Mouse (Mus musculus): ENCODE results near the gene Mmp19. TPM values are rescaled to one million over a fixed set of nuclear protein-coding genes. Genes with fewer than 3 reads are reported as not detected.
A peak's percentile ranks its signal among the peaks of the same experiment; 100 is the strongest.

Gene Mmp19
- polyA plus RNA-seq, 1 experiment from 2014 or later: 0.56 TPM

DNA sequence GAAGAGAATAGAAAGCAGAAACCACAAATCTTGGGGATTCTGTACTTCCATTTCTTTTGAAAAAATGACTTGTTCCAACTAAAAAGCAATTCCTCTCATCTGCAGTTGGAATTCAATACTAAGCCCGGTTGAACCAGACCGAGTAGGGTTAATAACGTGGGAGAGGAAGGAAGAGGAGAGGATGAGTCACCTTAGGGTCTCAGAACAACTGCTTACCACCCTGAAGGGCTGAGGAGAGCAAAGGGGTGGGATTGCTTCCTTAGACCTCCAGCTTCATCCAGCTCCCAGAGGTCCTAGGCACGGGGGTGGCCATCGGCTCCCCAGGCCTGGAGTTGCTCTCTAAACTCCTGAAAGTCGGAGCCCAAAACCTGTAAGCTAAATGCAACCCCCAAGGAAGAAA lies 12.7 kb downstream of the Mmp19 start:
- H3K36me3 ChIP-seq: peaks cover 11% of the 10 kb centered on the region; the same call in 1 of the 2 replicates
- peaks cover 47% of the 10 kb centered on the region for H3K4me1 ChIP-seq
- H3K9ac ChIP-seq (replicated peaks): peak overlapping the region; percentile 91
- peak overlapping the region; percentile 67 for H3K4me2 ChIP-seq
- 20% methylated on average over 6 of the region's 6 CpGs for WGBS
- no peaks in the 10 kb centered on the region for H3K9me3 ChIP-seq (replicated peaks)
- peak overlapping the region; percentile 86 for H3K4me3 ChIP-seq (replicated peaks)
- no peak for ATAC-seq (ENCODE audit: low FRiP score)
- H3K27me3 ChIP-seq (replicated peaks): no peaks in the 10 kb centered on the region
- H3K27ac ChIP-seq (replicated peaks): peak overlapping the region; percentile 98

DNA sequence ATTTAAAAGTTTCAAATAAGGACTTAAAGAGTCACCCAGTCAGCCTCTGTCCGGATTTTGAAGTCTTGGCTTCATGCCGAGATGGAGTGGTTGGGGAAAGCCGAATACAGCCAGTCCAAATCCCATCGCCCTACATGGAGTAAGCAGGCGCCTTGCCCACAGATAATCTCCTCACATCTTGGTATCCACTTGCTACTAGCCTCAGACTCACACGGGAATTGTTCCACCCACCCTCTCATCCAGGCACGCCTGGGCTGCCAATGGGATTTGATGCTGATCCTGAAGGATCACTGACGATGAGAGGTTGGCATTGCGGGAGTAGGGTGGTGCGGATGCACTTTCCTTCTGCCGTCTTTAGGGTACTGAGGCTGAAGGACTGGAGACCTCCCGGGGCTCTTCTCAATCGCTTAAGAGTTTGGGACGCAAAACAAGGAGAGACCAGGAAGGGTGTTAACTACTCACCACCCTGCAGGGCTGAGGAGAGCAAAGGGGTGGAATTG lies 13.1 kb downstream of the Mmp19 start, which contains the start of gene Dnajc14:
Dnajc14 (plus strand) TSS at position 292 of the 500 bp plus-strand sequence.
- Histone ChIP-seq H3K4me2 (peak within 1 kb of the TSS; percentile 67), H3K36me3 (peaks cover 11% of the 10 kb centered on the region; the same call in 1 of the 2 replicates), H3K9ac (replicated peaks) (peak within 1 kb of the TSS; percentile 91), H3K27ac (replicated peaks) (peak within 1 kb of the TSS; percentile 98), H3K27me3 (replicated peaks) (no peaks in the 10 kb centered on the region), H3K9me3 (replicated peaks) (no peaks in the 10 kb centered on the region), H3K4me3 (replicated peaks) (peak within 1 kb of the TSS; percentile 86), H3K4me1 (peaks cover 52% of the 10 kb centered on the region)
- peak; percentile 9 for ATAC-seq (ENCODE audit: low FRiP score)
- WGBS: under 1% methylated on average over 14 of the region's 14 CpGs

DNA sequence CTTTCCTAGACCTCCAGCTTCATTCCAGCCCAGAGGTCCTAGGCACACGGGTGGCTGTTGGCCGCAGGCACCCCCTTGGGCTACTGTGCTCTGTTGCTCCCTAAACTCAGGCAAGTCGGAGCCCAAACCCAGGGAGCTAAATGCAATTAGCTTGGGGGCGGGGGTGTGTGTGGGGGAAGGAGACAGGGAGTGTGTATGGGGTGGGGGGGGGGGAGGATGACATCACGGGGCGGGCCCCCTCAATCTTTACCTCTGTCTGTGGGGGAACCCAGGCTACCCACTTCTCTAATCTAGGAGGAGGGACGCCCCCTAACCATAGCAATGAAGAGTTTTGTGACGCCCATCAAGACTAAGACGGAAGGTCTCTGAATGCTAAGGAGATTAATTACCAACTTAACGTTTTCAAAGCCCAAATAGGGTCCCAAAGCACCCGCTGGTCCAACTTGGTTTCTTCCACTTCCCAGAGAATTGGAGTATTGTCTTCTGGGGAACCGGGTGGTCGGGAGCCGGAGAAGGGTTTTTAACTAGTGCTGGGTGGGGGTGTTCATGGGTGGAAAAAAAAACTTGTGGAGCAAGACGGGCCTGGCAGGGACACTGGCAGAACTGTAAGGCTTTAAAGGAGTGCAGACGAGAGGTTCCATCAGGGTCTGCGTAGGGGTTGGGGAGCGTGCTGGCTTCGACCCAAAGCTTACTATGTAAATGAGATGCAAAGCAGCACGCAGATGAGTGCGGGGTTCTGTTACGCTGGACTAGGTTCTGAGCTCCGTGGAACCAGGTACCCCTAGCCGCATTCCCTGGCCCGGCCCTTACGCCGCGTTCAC lies 13.8 kb downstream of the Mmp19 start, which contains the start of gene Tmem198b:
Tmem198b (minus strand) TSS at position 100 of the 821 bp plus-strand sequence.
- H3K9ac ChIP-seq (replicated peaks): peak within 1 kb of the TSS; percentile 91
- under 1% methylated on average over 28 of the region's 28 CpGs for WGBS
- H3K27me3 ChIP-seq (replicated peaks): no peaks in the 10 kb centered on the region
- ATAC-seq (ENCODE audit: low FRiP score): peak; percentile 75
- peaks cover 58% of the 10 kb centered on the region for H3K4me1 ChIP-seq
- H3K4me2 ChIP-seq: peak within 1 kb of the TSS; percentile 67
- peak within 1 kb of the TSS; percentile 98 for H3K27ac ChIP-seq (replicated peaks)
- peak within 1 kb of the TSS; percentile 86 for H3K4me3 ChIP-seq (replicated peaks)
- no peaks in the 10 kb centered on the region for H3K9me3 ChIP-seq (replicated peaks)
- peaks cover 13% of the 10 kb centered on the region; the same call in 1 of the 2 replicates for H3K36me3 ChIP-seq

DNA sequence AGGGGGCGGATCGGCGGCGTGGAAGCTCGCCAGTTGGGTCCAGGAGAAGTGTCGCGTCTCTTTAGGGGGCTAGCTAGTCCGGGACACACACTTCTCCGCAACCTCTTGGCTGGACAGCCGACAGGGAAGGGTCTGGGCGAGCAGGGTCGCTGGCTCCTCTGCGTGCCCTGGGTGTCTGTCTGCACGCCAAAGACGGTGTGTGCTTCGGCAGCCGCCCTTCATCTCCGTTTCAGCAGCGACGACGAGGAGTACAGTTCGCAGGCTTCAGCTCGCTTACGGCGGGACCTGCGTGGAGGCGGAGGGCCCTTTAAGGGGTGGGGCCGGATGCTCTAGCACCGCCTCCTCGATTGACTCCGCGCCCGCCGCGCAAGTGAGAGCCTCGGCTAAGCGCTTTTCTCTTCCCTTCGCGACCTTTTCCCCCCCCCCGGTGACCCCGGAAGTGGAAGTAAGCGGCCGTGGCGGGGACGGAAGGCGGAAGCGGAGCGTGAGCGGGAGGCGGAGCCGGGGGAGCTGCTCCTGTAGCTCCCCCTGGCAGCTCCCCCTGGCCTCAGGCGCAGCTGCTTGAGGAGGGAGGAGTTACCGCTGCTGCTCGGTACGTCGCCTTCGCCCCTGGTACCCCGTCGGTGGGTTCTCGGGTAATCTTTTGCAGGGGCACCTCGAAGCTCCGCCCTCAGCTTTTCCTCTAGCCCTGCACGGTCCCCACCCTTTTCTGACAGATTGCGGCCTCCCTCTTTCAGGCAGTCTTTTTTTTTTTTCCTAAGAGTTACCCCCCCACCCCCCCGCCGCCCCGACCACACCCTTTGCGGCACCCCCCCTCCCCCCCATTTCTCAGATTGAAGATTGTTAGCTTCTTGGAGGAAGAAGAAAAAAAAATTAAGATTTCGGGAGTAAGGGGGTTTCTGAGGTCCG lies 14.6 kb downstream of the Mmp19 start:
- Histone ChIP-seq H3K4me3 (replicated peaks) (peak overlapping the region; percentile 86), H3K9ac (replicated peaks) (peak overlapping the region; percentile 91), H3K4me1 (peaks cover 66% of the 10 kb centered on the region), H3K27ac (replicated peaks) (peak overlapping the region; percentile 98), H3K27me3 (replicated peaks) (no peaks in the 10 kb centered on the region), H3K9me3 (replicated peaks) (no peaks in the 10 kb centered on the region), H3K36me3 (peaks cover 12% of the 10 kb centered on the region; the same call in 1 of the 2 replicates), H3K4me2 (peak overlapping the region; percentile 67)
- ATAC-seq (ENCODE audit: low FRiP score): peak; percentile 94
- under 1% methylated on average over 69 of the region's 70 CpGs for WGBS

DNA sequence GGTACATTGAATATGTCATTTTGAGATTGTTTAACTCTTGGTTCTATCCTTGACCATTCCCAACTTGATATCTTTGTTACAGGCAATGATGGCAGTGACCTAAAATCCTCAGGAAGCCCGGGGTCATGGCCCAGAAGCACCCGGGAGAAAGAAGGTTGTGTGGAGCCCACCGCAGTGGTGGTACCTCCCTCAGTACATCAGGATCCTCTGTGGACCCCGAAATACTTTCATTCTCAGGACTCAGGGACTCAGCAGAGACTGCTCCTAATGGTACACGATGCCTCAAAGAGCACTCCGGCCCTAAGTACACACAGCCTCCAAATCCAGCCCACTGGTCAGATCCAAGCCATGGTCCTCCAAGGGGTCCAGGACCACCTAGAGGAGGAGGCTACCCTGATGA lies 15.4 kb downstream of the Mmp19 start:
- Histone ChIP-seq H3K27ac (replicated peaks) (peak overlapping the region; percentile 98; the same call in 1 of the 2 replicates), H3K4me2 (peak overlapping the region; percentile 67), H3K4me1 (peaks cover 68% of the 10 kb centered on the region), H3K36me3 (peaks cover 6% of the 10 kb centered on the region; the same call in 1 of the 2 replicates), H3K27me3 (replicated peaks) (no peaks in the 10 kb centered on the region), H3K4me3 (replicated peaks) (peak overlapping the region; percentile 86), H3K9ac (replicated peaks) (peak overlapping the region; percentile 91), H3K9me3 (replicated peaks) (no peaks in the 10 kb centered on the region)
- WGBS: 65% methylated on average over 6 of the region's 6 CpGs
- ATAC-seq (ENCODE audit: low FRiP score): no peak

DNA sequence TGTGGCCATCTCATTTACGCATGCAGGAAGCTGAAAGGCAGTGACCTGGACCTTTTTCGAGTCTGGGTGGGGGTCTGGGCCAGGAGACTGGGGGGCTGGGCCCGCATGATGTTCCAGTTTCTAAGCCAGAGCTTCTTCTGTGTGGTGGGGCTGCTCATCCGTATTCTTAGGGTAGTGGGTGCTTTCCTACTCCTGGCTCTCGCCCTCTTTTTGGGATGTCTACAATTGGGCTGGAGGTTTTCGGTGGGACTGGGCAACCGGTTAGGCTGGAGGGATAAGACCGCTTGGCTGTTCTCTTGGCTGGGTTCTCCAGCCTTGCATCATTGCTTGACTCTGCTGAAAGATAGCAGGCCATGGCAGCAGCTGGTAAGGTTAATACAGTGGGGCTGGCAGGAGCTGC lies 16.3 kb downstream of the Mmp19 start:
- Histone ChIP-seq H3K27ac (replicated peaks) (no peak overlapping the region), H3K4me3 (replicated peaks) (peak overlapping the region; percentile 86), H3K4me2 (peak overlapping the region; percentile 67), H3K36me3 (0 out of 2 replicates have a peak, but pooled peaks cover 4% of the 10 kb centered on the region), H3K9ac (replicated peaks) (peak overlapping the region; percentile 20; the same call in 1 of the 2 replicates), H3K27me3 (replicated peaks) (no peaks in the 10 kb centered on the region), H3K9me3 (replicated peaks) (no peaks in the 10 kb centered on the region), H3K4me1 (peaks cover 65% of the 10 kb centered on the region)
- WGBS: 95% methylated on average over 8 of the region's 8 CpGs
- ATAC-seq (ENCODE audit: low FRiP score): no peak

DNA sequence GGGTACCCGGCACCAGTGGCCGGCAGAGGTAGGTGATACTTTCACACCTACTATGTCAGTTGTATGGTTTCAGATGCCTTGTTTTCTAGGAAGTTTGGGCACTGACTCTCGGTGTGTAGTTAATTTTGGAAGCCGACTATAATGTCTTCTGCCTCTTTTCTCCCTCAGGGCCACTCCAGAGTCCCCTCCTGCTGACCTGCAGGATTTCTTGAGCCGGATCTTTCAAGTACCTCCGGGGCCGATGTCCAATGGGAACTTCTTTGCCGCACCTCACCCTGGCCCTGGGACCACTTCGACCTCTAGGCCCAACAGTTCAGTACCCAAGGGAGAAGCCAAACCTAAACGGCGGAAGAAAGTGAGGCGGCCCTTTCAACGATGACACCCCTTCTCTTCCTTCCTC lies 26.3 kb downstream of the Mmp19 start, which contains the start of gene Sarnp:
Sarnp (plus strand) TSS at position 301 of the 400 bp plus-strand sequence.
- 93% methylated on average over 13 of the region's 13 CpGs for WGBS
- Histone ChIP-seq H3K27me3 (replicated peaks) (no peaks in the 10 kb centered on the region), H3K4me1 (peaks cover 8% of the 10 kb centered on the region), H3K4me3 (replicated peaks) (no peak within 1 kb of the TSS), H3K27ac (replicated peaks) (no peak within 1 kb of the TSS), H3K36me3 (peaks cover 58% of the 10 kb centered on the region), H3K9me3 (replicated peaks) (no peaks in the 10 kb centered on the region), H3K4me2 (no peak within 1 kb of the TSS), H3K9ac (replicated peaks) (no peak within 1 kb of the TSS)
- no peak for ATAC-seq (ENCODE audit: low FRiP score)

DNA sequence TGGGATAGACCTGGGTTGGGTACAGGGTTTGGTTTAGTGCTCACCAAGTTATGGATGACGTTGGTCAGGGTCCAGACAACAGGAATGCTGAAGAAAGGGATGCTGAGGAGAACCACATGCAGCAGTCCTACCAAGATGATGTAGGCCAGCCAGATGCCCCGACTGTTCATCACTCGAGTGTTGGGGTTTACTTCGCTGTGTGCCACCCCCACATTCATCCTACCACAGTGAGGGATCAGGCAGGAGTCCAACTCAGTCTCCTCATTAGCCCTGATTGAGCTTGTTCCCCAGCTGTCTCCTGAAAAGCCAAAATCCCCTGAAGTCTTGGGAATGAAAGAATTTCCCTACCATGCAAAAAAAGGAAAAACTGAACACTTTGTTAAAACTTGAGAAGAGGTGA lies 29.5 kb downstream of the Mmp19 start:
- H3K4me1 ChIP-seq: peaks cover 20% of the 10 kb centered on the region
- H3K27me3 ChIP-seq (replicated peaks): no peaks in the 10 kb centered on the region
- H3K27ac ChIP-seq (replicated peaks): no peak overlapping the region
- H3K4me3 ChIP-seq (replicated peaks): no peak overlapping the region
- no peaks in the 10 kb centered on the region for H3K9me3 ChIP-seq (replicated peaks)
- H3K36me3 ChIP-seq: peaks cover 44% of the 10 kb centered on the region
- no peak for ATAC-seq (ENCODE audit: low FRiP score)
- no peak overlapping the region for H3K9ac ChIP-seq (replicated peaks)
- 88% methylated on average over 4 of the region's 4 CpGs for WGBS
- no peak overlapping the region for H3K4me2 ChIP-seq

DNA sequence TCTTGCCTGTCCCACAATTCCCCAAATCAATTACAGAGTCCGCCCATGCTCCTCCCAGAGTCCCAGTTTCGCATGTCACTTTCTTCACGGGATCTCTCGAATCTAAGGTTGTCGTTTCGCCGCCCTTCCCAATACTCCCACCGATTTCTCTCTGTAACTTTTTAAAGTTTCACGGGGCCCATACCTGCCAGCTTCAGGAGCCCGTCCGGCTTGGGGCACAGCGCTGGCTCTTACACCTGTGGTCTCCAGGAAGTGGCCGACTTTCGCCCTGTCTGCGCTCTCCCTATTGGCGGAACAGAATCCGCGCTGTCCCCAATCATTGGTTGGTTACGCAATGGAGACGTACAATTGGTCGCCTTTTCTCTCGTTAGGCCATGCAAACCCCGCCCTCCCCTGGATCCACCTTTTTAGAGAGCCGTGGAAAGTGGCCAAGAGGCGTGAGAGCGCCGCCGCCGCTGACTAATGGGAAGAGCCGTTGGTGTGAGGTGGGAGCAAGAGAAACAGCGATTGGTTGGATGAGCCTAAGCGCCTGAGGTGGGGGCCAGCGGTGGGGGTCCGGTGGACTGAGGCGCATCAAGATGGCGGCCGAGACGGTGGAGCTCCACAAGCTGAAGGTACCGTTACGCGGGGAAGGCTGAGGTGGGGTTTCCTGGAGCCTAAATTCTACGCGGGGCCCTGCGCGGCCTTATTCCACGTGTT lies 30.8 kb downstream of the Mmp19 start, which contains the start of gene Ormdl2:
Ormdl2 (minus strand) TSS at position 288 of the 699 bp plus-strand sequence.
- Histone ChIP-seq H3K27me3 (replicated peaks) (no peaks in the 10 kb centered on the region), H3K9ac (replicated peaks) (peak within 1 kb of the TSS; percentile 75), H3K4me1 (peaks cover 20% of the 10 kb centered on the region), H3K36me3 (peaks cover 35% of the 10 kb centered on the region), H3K4me2 (peak within 1 kb of the TSS; percentile 85), H3K9me3 (replicated peaks) (no peaks in the 10 kb centered on the region), H3K4me3 (replicated peaks) (peak within 1 kb of the TSS; percentile 71), H3K27ac (replicated peaks) (peak within 1 kb of the TSS; percentile 75)
- WGBS: under 1% methylated on average over 46 of the region's 46 CpGs
- ATAC-seq (ENCODE audit: low FRiP score): peak; percentile 100

DNA sequence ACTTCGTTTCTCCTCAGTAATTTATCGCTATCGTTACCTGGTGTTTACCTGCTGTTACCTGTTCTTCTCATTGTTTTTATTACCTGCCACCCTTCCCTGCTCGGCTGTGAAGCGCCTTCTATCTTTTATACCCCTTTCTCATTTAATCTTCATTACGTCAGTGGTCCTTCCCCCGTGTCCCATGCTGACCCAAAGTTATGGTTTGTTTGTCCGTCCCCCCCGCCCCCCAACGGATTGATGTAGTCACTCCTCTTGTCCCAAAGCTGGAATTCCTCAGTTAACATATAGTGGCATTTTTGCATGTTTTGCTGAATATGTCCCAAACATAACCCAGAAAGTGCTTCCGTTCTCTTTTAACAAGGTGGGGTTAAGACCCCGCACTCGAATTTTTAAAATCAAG lies 31.4 kb downstream of the Mmp19 start:
- Histone ChIP-seq H3K4me2 (peak overlapping the region; percentile 85), H3K4me1 (peaks cover 20% of the 10 kb centered on the region), H3K27me3 (replicated peaks) (no peaks in the 10 kb centered on the region), H3K27ac (replicated peaks) (peak overlapping the region; percentile 75), H3K4me3 (replicated peaks) (peak overlapping the region; percentile 71), H3K9me3 (replicated peaks) (no peaks in the 10 kb centered on the region), H3K9ac (replicated peaks) (peak overlapping the region; percentile 75), H3K36me3 (peaks cover 29% of the 10 kb centered on the region)
- ATAC-seq (ENCODE audit: low FRiP score): peak; percentile 3; the same call in 1 of the 2 replicates
- 4% methylated on average over 13 of the region's 13 CpGs for WGBS
